Mouse (Mus musculus): ENCODE results near the gene Rbmxl2. TPM values are rescaled to one million over a fixed set of nuclear protein-coding genes. Genes with fewer than 3 reads are reported as not detected.
A peak's percentile ranks its signal among the peaks of the same experiment; 100 is the strongest.

Gene Rbmxl2
- total and polyA plus RNA-seq, 3 experiments, result not detected

DNA sequence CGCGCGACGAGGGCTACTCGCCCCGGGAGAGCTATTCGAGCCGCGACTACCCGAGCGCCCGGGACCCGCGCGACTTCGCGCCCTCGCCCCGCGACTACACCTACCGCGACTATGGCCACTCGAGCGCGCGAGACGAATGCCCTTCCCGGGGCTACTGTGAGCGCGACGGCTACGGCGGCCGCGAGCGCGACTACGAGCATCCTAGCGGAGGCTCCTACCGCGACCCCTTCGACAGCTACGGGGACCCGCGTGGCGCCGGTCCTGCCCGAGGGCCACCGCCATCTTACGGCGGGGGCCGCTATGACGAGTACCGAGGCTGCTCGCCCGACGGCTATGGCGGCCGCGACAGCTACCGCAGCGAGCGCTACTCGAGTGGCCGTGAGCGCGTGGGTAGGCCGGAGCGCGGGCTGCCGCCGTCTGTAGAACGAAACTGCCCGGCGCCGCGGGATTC lies 906 bp downstream of the Rbmxl2 start:
- no peaks in the 10 kb centered on the region for H3K36me3 ChIP-seq (replicated peaks in 1 of 2; ENCODE audit: control insufficient read depth in 1 of 2, insufficient read depth in 1 of 2, low read length in 1 of 2)
- H3K27ac ChIP-seq (ENCODE audit: insufficient read depth, low read depth), result no peak overlapping the region
- in situ Hi-C loops (cut with MboI; ENCODE audit: low pct_ligation_motif_present, low pct_unique_long_range_greater_than_20kb, low sequenced_read_pairs), result loop anchor here (25.0 kb wide), 1 partner anchor 552 kb away; the partner anchor contains the start of gene Cyb5r2
- no peaks in the 10 kb centered on the region for H3K27me3 ChIP-seq (replicated peaks)
- H3K79me2 ChIP-seq (replicated peaks; ENCODE audit: control insufficient read depth, extremely low read depth, insufficient read depth, poor library complexity, severe bottlenecking), result no peaks in the 10 kb centered on the region
- peaks cover 13% of the 10 kb centered on the region for H3K9me3 ChIP-seq (replicated peaks; ENCODE audit: low read length)
- H3K4me3 ChIP-seq (replicated peaks in 1 of 3; ENCODE audit: low read depth in 2 of 3, low read length in 2 of 3, poor library complexity in 1 of 3), result no peak overlapping the region
- H3K4me1 ChIP-seq (ENCODE audit: control insufficient read depth in 1 of 2, insufficient read depth in 2 of 2), result no peaks in the 10 kb centered on the region
- TF ChIP-seq RCOR1 (conservative IDR thresholded peaks at IDR 0.05; ENCODE audit: low read depth, low read length), result no peak
- TF ChIP-seq SIN3A (IDR thresholded peaks at IDR 0.05; ENCODE audit: low read length), result no peak
- TF ChIP-seq CTCF (conservative IDR thresholded peaks at IDR 0.05 in 1 of 2, IDR thresholded peaks at IDR 0.05 in 1 of 2; ENCODE audit: low read depth in 2 of 2, low read length in 2 of 2), result no peak
- TF ChIP-seq UBTF (IDR thresholded peaks at IDR 0.05; ENCODE audit: low read depth, low read length), result no peak
- no peak for TF ChIP-seq TBP (conservative IDR thresholded peaks at IDR 0.05; ENCODE audit: low read depth, low read length)
- no peak for TF ChIP-seq MXI1 (IDR thresholded peaks at IDR 0.05; ENCODE audit: low read depth, low read length)
- no peak for TF ChIP-seq POLR2AphosphoS2 (IDR thresholded peaks at IDR 0.05; ENCODE audit: low read depth, low read length)
- TF ChIP-seq CHD1 (IDR thresholded peaks at IDR 0.05; ENCODE audit: low read depth, low read length), result no peak
- TF ChIP-seq MEF2A (IDR thresholded peaks at IDR 0.05; ENCODE audit: borderline replicate concordance, low read depth, low read length), result no peak
- TF ChIP-seq E2F4 (IDR thresholded peaks at IDR 0.05; ENCODE audit: insufficient replicate concordance, low read depth, low read length), result no peak
- TF ChIP-seq JUN (IDR thresholded peaks at IDR 0.05; ENCODE audit: insufficient read depth, low read depth, low read length), result no peak
- TF ChIP-seq NRF1 (IDR thresholded peaks at IDR 0.05; ENCODE audit: low read depth, low read length), result no peak
- TF ChIP-seq KAT2A (IDR thresholded peaks at IDR 0.05; ENCODE audit: insufficient replicate concordance, low read length), result no peak
- TF ChIP-seq SMC3 (IDR thresholded peaks at IDR 0.05; ENCODE audit: low read depth, low read length), result no peak
- no peak for TF ChIP-seq BHLHE40 (IDR thresholded peaks at IDR 0.05; ENCODE audit: low read depth, low read length)
- TF ChIP-seq USF1 (IDR thresholded peaks at IDR 0.05; ENCODE audit: low read depth, low read length), result no peak
- no peak for TF ChIP-seq ZMIZ1 (IDR thresholded peaks at IDR 0.05; ENCODE audit: low read depth, low read length)
- TF ChIP-seq GABPA (IDR thresholded peaks at IDR 0.05; ENCODE audit: insufficient replicate concordance, low read depth, low read length), result no peak
- no peak for TF ChIP-seq POLR2A (IDR thresholded peaks at IDR 0.05; ENCODE audit: low read depth, low read length)
- dilution Hi-C loops (cut with MboI; ENCODE audit: extremely low pct_ligation_motif_present, extremely low pct_unique_long_range_greater_than_20kb, low sequenced_read_pairs), result no loop called here
- no peak overlapping the region for H3K4me2 ChIP-seq (ENCODE audit: insufficient read depth, low read depth, poor library complexity, severe bottlenecking)
- DNase-seq (ENCODE audit: extremely low read depth), result no peak
- H3K9ac ChIP-seq (ENCODE audit: insufficient read depth, low read depth), result no peak overlapping the region

DNA sequence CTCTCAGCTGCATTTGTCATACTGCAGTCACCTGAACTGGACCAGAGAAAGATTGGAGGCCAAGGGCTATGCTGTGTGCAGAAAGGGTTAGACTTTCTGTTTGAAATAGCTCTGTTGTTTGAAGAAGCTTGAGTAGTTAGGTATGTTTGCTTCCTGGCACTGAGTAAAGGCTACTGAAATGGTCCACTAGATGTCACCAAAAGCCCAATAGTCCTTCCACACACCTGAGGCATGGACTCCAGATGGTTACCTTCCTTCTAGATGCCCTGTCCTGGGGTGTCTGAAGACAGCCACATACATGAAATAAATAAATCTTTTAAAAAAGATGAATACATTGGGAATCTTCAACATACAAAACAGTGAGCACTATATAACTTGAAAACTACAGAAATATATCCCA lies 6.5 kb downstream of the Rbmxl2 start:
- dilution Hi-C loops (cut with MboI; ENCODE audit: extremely low pct_ligation_motif_present, extremely low pct_unique_long_range_greater_than_20kb, low sequenced_read_pairs), result no loop called here
- no peak overlapping the region for H3K4me3 ChIP-seq (replicated peaks in 1 of 3; ENCODE audit: low read depth in 2 of 3, low read length in 2 of 3, poor library complexity in 1 of 3)
- no peak overlapping the region for H3K27ac ChIP-seq (ENCODE audit: insufficient read depth, low read depth)
- no peaks in the 10 kb centered on the region for H3K27me3 ChIP-seq (replicated peaks)
- peak; percentile 29 for DNase-seq (ENCODE audit: extremely low read depth)
- no peak overlapping the region for H3K9ac ChIP-seq (ENCODE audit: insufficient read depth, low read depth)
- no peak overlapping the region for H3K4me2 ChIP-seq (ENCODE audit: insufficient read depth, low read depth, poor library complexity, severe bottlenecking)
- no peaks in the 10 kb centered on the region for H3K79me2 ChIP-seq (replicated peaks; ENCODE audit: control insufficient read depth, extremely low read depth, insufficient read depth, poor library complexity, severe bottlenecking)
- no peaks in the 10 kb centered on the region for H3K4me1 ChIP-seq (ENCODE audit: control insufficient read depth in 1 of 2, insufficient read depth in 2 of 2)
- in situ Hi-C loops (cut with MboI; ENCODE audit: low pct_ligation_motif_present, low pct_unique_long_range_greater_than_20kb, low sequenced_read_pairs), result loop anchor here (25.0 kb wide), 1 partner anchor 547 kb away; the partner anchor contains the start of gene Cyb5r2
- H3K36me3 ChIP-seq (replicated peaks in 1 of 2; ENCODE audit: control insufficient read depth in 1 of 2, insufficient read depth in 1 of 2, low read length in 1 of 2), result no peaks in the 10 kb centered on the region
- no peaks in the 10 kb centered on the region for H3K9me3 ChIP-seq (replicated peaks; ENCODE audit: low read length)
- TF ChIP-seq RAD21 (IDR thresholded peaks at IDR 0.05; ENCODE audit: low read depth, low read length), result peak; percentile 85
- peak; percentile 28; the same call in 1 of the 2 replicates for TF ChIP-seq ZC3H11A (IDR thresholded peaks at IDR 0.05; ENCODE audit: low read depth, low read length)
- peak; percentile 30 to 75; a peak in 3 of 4 replicates for TF ChIP-seq CTCF (conservative IDR thresholded peaks at IDR 0.05 in 1 of 2, IDR thresholded peaks at IDR 0.05 in 1 of 2; ENCODE audit: low read depth in 2 of 2, low read length in 2 of 2)
- TF ChIP-seq SMC3 (IDR thresholded peaks at IDR 0.05; ENCODE audit: low read depth, low read length), result peak; percentile 65
- TF ChIP-seq JUN (IDR thresholded peaks at IDR 0.05; ENCODE audit: insufficient read depth, low read depth, low read length), result no peak
